Mouse (Mus musculus): Measurements from ENCODE around the gene Atf1. TPM values are rescaled to one million over a fixed set of nuclear protein-coding genes. Genes with fewer than 3 reads are reported as not detected.
"Not testable (repeated sequence)": the region's sequence is repeated elsewhere in the genome, so short reads cannot be mapped to it uniquely, and the experiment has no call there.

Gene Atf1
- polyA plus RNA-seq, 1 experiment from 2014 or later = 44.2 TPM

DNA sequence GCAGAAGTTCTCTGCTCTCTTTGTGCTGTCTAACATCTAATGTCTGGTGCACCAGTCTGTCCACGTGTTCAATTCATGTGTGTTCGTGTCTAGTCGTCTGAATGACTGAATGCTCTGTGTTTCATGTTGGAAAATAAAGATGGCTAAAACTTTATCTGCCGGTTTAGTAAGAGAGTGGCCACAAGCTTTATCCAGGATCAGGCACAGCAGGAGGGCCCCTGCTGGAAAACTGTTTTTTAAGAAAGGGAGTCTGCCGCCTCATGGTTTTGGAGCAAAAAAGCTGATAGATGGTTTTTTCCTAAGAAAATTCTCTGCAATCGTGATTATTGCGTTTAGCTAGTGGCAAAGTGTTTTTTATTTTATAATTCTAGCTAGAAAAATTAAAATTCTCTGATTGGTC, 43.0 kb downstream of the Atf1 start:
- H3K9ac ChIP-seq (replicated peaks; ENCODE audit: low read length); H3K27ac ChIP-seq (ENCODE audit: low read length); H3K9me3 ChIP-seq (ENCODE audit: low read length); H3K4me1 ChIP-seq (ENCODE audit: insufficient read depth, low read length); H3K4me3 ChIP-seq (ENCODE audit: low read length); ATAC-seq (ENCODE audit: low FRiP score, low TSS enrichment); H3K36me3 ChIP-seq (ENCODE audit: insufficient read depth, low read length); H3K27me3 ChIP-seq (ENCODE audit: insufficient read depth, low read length); H3K4me2 ChIP-seq (replicated peaks; ENCODE audit: low read depth, low read length): not testable (repeated sequence)
- 46% methylated on average over 7 of the region's 7 CpGs for WGBS

DNA sequence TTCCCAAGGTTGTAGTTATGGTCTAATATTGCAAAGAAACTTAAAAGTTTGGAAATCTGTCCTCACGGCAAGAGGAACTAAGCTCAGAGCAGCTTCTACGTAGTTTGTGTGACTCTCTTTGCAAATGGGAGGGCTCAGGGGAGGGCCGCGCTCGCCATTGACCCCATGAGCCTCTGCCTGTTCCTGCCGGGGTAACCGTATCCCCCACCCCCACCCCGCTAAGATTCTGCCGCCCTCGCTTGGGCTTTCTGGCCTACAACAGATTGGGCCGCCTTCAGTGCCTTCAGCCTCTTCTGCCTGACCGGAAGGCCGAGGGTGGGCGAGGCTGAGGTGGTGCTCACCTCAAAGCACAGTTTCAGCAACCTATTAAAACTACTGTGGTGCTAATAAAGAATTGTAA, 43.8 kb downstream of the Atf1 start:
- Histone ChIP-seq H3K9ac (replicated peaks; ENCODE audit: low read length) (no peak overlapping the region), H3K9me3 (ENCODE audit: low read length) (peaks cover 3% of the 10 kb centered on the region; the same call in 1 of the 2 replicates), H3K4me1 (ENCODE audit: insufficient read depth, low read length) (no peaks in the 10 kb centered on the region), H3K27me3 (ENCODE audit: insufficient read depth, low read length) (no peaks in the 10 kb centered on the region), H3K36me3 (ENCODE audit: insufficient read depth, low read length) (no peaks in the 10 kb centered on the region), H3K4me3 (ENCODE audit: low read length) (no peak overlapping the region), H3K27ac (ENCODE audit: low read length) (no peak overlapping the region), H3K4me2 (replicated peaks; ENCODE audit: low read depth, low read length) (no peak overlapping the region)
- no peak for ATAC-seq (ENCODE audit: low FRiP score, low TSS enrichment)
- 75% methylated on average over 14 of the region's 14 CpGs for WGBS

DNA sequence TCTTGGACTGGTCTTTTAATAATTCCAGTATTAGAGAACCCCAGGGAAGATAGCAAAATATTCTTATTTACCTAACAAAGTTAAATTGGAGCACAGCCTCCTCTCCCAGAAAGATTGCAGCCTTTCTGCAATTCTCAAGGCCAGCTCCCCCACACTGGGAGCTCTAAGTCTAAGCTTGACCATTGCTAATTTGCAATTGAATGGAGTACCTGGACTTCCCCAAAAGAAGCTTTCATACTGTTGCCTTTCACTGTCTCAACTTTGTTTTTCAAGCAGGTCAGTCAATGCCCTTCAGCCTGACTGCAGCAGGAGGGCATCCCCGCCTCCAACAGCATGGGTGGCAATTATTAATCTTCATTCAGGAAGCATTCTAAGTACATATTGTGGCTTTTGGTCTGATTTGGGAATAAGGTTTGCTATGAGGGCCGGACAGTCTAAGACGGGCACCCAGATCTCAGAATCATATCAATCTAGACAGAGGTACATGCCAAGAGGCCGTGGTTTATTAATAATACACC, 46.2 kb downstream of the Atf1 start:
- not testable (repeated sequence) for H3K9ac ChIP-seq (replicated peaks; ENCODE audit: low read length); H3K9me3 ChIP-seq (ENCODE audit: low read length); H3K27me3 ChIP-seq (ENCODE audit: insufficient read depth, low read length); H3K36me3 ChIP-seq (ENCODE audit: insufficient read depth, low read length); ATAC-seq (ENCODE audit: low FRiP score, low TSS enrichment); H3K4me2 ChIP-seq (replicated peaks; ENCODE audit: low read depth, low read length); H3K4me3 ChIP-seq (ENCODE audit: low read length); H3K27ac ChIP-seq (ENCODE audit: low read length); H3K4me1 ChIP-seq (ENCODE audit: insufficient read depth, low read length)
- WGBS = 93% methylated on average over 4 of the region's 4 CpGs

DNA sequence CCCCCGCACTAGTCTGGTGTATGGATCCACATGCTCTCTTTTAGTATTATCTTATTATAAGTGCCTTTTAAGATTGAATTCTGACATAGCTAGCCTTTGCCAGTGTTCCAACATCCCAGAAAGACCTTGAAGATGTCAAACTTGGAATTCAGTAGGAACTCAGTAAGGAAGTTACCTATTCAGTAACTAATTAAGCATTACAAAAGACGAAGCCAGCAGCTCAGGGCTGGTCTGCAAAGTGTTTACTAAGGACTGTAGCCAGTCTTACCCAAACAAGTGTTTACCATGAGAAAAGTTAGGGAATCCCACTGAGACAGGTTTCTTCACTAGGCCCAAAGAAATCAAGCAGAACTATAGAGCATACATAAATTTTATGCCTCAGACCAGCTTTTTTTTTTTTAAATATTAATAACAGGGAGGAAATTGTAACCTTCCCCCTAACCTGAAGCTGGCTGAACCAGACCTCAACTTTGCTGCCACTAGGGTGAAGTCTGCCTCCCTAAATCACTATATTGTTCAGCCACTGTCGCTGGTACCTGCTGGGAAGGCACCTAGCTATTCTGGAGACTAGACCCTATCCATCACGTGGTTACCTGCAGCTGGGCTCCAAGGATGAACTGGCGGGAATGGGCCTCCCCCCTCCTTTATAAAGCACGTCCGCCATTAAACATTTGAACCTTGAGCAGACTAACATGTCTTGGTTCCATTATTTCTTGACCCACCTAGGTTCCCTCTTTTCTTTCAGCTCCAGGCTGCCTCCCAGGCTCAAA, 47.4 kb downstream of the Atf1 start:
- Histone ChIP-seq H3K4me1 (ENCODE audit: insufficient read depth, low read length) (no peaks in the 10 kb centered on the region), H3K4me3 (ENCODE audit: low read length) (no peak overlapping the region), H3K4me2 (replicated peaks; ENCODE audit: low read depth, low read length) (no peak overlapping the region), H3K9me3 (ENCODE audit: low read length) (peaks cover 3% of the 10 kb centered on the region; the same call in 1 of the 2 replicates), H3K27me3 (ENCODE audit: insufficient read depth, low read length) (no peaks in the 10 kb centered on the region), H3K27ac (ENCODE audit: low read length) (no peak overlapping the region), H3K36me3 (ENCODE audit: insufficient read depth, low read length) (no peaks in the 10 kb centered on the region), H3K9ac (replicated peaks; ENCODE audit: low read length) (no peak overlapping the region)
- ATAC-seq (ENCODE audit: low FRiP score, low TSS enrichment) = no peak
- 88% methylated on average over 7 of the region's 7 CpGs for WGBS

DNA sequence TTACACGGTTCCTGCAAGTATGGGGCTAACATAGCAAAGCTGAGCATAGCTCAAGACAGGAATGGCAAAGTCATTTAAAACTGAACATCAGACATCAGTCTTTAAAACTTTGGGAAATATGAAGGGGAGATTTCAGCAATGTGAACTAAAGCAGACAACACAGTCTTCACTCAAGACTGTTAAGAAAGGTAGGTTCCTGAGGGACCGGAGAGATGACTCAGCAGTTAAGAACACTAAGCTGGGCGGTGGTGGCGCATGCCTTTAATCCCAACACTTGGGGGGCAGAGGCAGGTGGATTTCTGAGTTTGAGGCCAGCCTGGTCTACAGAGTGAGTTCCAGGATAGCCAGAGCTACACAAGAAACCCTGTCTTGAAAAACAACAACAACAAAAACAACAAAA, 48.8 kb downstream of the Atf1 start:
- no peaks in the 10 kb centered on the region for H3K27me3 ChIP-seq (ENCODE audit: insufficient read depth, low read length)
- peaks cover 1% of the 10 kb centered on the region; the same call in 1 of the 2 replicates for H3K9me3 ChIP-seq (ENCODE audit: low read length)
- H3K36me3 ChIP-seq (ENCODE audit: insufficient read depth, low read length) = no peaks in the 10 kb centered on the region
- H3K4me2 ChIP-seq (replicated peaks; ENCODE audit: low read depth, low read length) = no peak overlapping the region
- no peak overlapping the region for H3K4me3 ChIP-seq (ENCODE audit: low read length)
- no peak overlapping the region for H3K9ac ChIP-seq (replicated peaks; ENCODE audit: low read length)
- H3K27ac ChIP-seq (ENCODE audit: low read length) = no peak overlapping the region
- no peaks in the 10 kb centered on the region for H3K4me1 ChIP-seq (ENCODE audit: insufficient read depth, low read length)
- ATAC-seq (ENCODE audit: low FRiP score, low TSS enrichment) = no peak
- WGBS = 99% methylated on average over 4 of the region's 4 CpGs

DNA sequence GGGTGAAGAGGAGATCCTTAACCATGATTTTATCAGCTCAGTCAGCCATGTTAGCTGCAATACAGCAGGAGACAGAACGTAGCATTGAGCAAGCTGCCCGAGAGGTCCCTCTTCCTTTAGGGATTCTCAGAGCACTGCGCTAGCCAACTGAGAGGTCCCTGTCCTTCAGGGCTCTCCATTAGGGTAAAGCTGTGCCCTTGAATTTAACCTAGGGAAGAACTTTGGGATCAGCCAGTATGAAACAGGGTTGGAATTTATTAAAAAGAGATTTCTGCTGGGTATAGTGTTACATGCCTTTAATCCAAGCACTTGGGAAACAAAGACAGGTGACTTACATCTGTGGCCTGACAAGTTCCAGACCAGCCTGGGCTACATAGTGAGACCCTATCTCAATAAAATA, 50.0 kb downstream of the Atf1 start:
- Histone ChIP-seq H3K9me3 (ENCODE audit: low read length) (no peaks in the 10 kb centered on the region), H3K9ac (replicated peaks; ENCODE audit: low read length) (no peak overlapping the region), H3K36me3 (ENCODE audit: insufficient read depth, low read length) (no peaks in the 10 kb centered on the region), H3K27ac (ENCODE audit: low read length) (no peak overlapping the region), H3K27me3 (ENCODE audit: insufficient read depth, low read length) (no peaks in the 10 kb centered on the region), H3K4me2 (replicated peaks; ENCODE audit: low read depth, low read length) (no peak overlapping the region), H3K4me1 (ENCODE audit: insufficient read depth, low read length) (no peaks in the 10 kb centered on the region), H3K4me3 (ENCODE audit: low read length) (no peak overlapping the region)
- 83% methylated on average over 3 of the region's 3 CpGs for WGBS
- ATAC-seq (ENCODE audit: low FRiP score, low TSS enrichment) = no peak

DNA sequence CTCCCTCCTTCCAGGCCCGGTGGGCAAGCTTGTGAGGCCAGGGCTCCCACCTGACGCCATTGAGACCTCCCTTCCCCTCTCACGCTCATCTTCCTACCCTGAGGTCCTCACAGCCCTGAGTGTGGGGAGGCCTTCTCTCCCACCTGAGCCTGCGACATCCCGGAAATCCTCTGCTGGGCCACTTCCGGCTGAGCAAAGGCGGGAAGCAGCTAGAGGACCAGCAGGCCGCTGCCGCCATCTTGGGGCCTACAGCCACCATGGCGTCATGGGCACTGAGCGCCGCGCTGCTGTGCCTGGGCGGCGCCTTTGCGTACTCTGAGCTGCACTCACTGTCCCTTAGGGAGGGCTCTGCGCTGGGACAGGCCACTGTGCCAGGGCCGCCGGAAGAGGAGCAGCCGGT, 53.0 kb downstream of the Atf1 start, which contains the start of gene Tmprss12:
Tmprss12 (plus strand) TSS at position 212 of the 400 bp plus-strand sequence.
- no peak within 1 kb of the TSS for H3K4me3 ChIP-seq (ENCODE audit: low read length)
- no peaks in the 10 kb centered on the region for H3K9me3 ChIP-seq (ENCODE audit: low read length)
- H3K4me1 ChIP-seq (ENCODE audit: insufficient read depth, low read length) = no peaks in the 10 kb centered on the region
- no peaks in the 10 kb centered on the region for H3K36me3 ChIP-seq (ENCODE audit: insufficient read depth, low read length)
- no peak within 1 kb of the TSS for H3K9ac ChIP-seq (replicated peaks; ENCODE audit: low read length)
- ATAC-seq (ENCODE audit: low FRiP score, low TSS enrichment) = no peak
- 99% methylated on average over 19 of the region's 20 CpGs for WGBS
- no peaks in the 10 kb centered on the region for H3K27me3 ChIP-seq (ENCODE audit: insufficient read depth, low read length)
- no peak within 1 kb of the TSS for H3K27ac ChIP-seq (ENCODE audit: low read length)
- H3K4me2 ChIP-seq (replicated peaks; ENCODE audit: low read depth, low read length) = no peak within 1 kb of the TSS

DNA sequence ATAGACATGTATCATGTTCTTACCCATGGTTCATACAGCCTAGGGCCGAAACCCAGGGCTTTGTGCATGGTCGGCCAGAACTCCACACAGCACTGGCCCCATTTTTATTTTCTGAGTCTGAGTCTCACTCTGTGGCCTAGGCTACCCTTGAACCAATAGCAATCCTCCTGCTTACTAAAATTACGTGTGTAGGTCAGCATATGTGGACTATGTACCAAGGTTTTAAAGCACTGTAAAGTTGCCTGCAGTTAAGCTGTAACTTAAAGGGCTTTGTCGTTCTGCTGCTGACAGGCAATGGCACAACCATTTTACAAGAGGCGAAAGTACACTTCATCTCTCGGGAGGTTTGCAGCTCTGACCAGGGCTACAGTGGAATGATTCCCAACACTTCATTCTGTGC, 61.4 kb downstream of the Atf1 start:
- Histone ChIP-seq H3K4me1 (ENCODE audit: insufficient read depth, low read length) (no peaks in the 10 kb centered on the region), H3K27ac (ENCODE audit: low read length) (no peak overlapping the region), H3K36me3 (ENCODE audit: insufficient read depth, low read length) (no peaks in the 10 kb centered on the region), H3K9me3 (ENCODE audit: low read length) (no peaks in the 10 kb centered on the region), H3K9ac (replicated peaks; ENCODE audit: low read length) (no peak overlapping the region), H3K4me2 (replicated peaks; ENCODE audit: low read depth, low read length) (no peak overlapping the region), H3K27me3 (ENCODE audit: insufficient read depth, low read length) (no peaks in the 10 kb centered on the region), H3K4me3 (ENCODE audit: low read length) (no peak overlapping the region)
- no peak for ATAC-seq (ENCODE audit: low FRiP score, low TSS enrichment)
- WGBS = 85% methylated on average over 6 of the region's 6 CpGs

DNA sequence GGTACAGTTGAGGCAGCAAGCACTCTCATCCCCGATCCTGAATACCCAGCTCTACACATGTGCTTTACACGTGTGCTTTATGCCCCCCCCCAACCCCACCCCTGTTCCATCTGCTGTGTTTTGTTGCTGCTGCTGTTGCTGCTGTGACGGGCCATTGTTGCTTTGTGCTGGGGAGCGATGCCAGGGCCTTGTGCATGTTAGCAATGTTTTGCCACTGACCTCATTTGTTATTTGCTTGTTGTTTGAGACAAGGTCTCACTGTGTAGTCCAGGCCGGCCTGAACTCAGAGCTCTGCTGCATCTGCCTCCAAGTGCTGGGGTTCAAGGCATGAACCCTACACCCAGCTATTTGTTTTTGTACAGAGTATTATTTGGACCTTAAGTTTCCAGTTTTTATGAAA, 63.2 kb downstream of the Atf1 start:
- no peak overlapping the region for H3K27ac ChIP-seq (ENCODE audit: low read length)
- no peak overlapping the region for H3K9ac ChIP-seq (replicated peaks; ENCODE audit: low read length)
- H3K27me3 ChIP-seq (ENCODE audit: insufficient read depth, low read length) = no peaks in the 10 kb centered on the region
- no peaks in the 10 kb centered on the region for H3K4me1 ChIP-seq (ENCODE audit: insufficient read depth, low read length)
- 83% methylated on average over 5 of the region's 5 CpGs for WGBS
- no peak for ATAC-seq (ENCODE audit: low FRiP score, low TSS enrichment)
- no peaks in the 10 kb centered on the region for H3K9me3 ChIP-seq (ENCODE audit: low read length)
- no peak overlapping the region for H3K4me2 ChIP-seq (replicated peaks; ENCODE audit: low read depth, low read length)
- no peak overlapping the region for H3K4me3 ChIP-seq (ENCODE audit: low read length)
- H3K36me3 ChIP-seq (ENCODE audit: insufficient read depth, low read length) = no peaks in the 10 kb centered on the region

DNA sequence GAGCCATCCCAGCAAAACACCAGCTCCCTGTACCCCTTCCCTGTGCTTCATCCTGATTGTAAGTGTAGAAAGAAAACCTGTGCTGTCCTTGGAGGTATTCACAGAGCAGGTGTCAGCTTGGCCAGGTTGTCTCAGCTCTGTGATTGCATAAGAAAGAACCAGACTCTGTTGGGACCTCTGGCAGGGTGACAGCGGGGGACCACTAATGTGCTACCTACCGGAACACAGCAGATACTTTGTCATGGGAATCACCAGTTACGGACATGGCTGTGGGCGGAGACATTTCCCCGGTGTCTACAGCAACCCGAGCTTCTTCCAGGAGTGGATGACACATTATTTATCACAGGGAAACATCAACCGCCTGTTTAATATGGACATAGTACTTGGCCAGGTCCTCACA, 64.7 kb downstream of the Atf1 start:
- H3K9ac ChIP-seq (replicated peaks; ENCODE audit: low read length) = no peak overlapping the region
- no peak overlapping the region for H3K4me3 ChIP-seq (ENCODE audit: low read length)
- H3K36me3 ChIP-seq (ENCODE audit: insufficient read depth, low read length) = no peaks in the 10 kb centered on the region
- no peak overlapping the region for H3K27ac ChIP-seq (ENCODE audit: low read length)
- H3K4me1 ChIP-seq (ENCODE audit: insufficient read depth, low read length) = no peaks in the 10 kb centered on the region
- ATAC-seq (ENCODE audit: low FRiP score, low TSS enrichment) = no peak
- H3K4me2 ChIP-seq (replicated peaks; ENCODE audit: low read depth, low read length) = no peak overlapping the region
- no peaks in the 10 kb centered on the region for H3K27me3 ChIP-seq (ENCODE audit: insufficient read depth, low read length)
- 34% methylated on average over 7 of the region's 7 CpGs for WGBS
- H3K9me3 ChIP-seq (ENCODE audit: low read length) = no peaks in the 10 kb centered on the region

Measured in kidney, embryonic 16.5 days (tissue).